ENCODE assay signal across 9 mouse cellular contexts in genomic region chr17:46549193-46549592, GRCm38 (mm10). TPM values are rescaled to one million over a fixed set of nuclear protein-coding genes. Genes with fewer than 3 reads are reported as not detected.
A peak's percentile ranks its signal among the peaks of the same experiment; 100 is the strongest.
DNase-seq lines count a peak whose midpoint lies in the region; ATAC-seq lines count a peak whose summit lies in the region.
"Had no signal": no experiment of that assay in that cellular context is flagged by ENCODE, and none has a peak within 500 bp of the region (broad histone marks: within the 10 kb centered on the region; RNA-seq: fewer than 3 reads in every experiment).

No protein-coding gene starts in this region.

- no peak overlapping the region for H3K4me3 ChIP-seq in hindbrain, embryonic 14.5 days (replicated peaks; ENCODE audit: low read length)
- no peak overlapping the region for H3K4me3 ChIP-seq in hindbrain, embryonic 13.5 days
- H3K4me3 ChIP-seq in limb, embryonic 10.5 days, result no peak overlapping the region
- H3K4me3 ChIP-seq: lung, embryonic 15.5 days had no signal

- ATAC-seq in hindbrain, embryonic 14.5 days (ENCODE audit: low FRiP score), result no peak
- ATAC-seq in hindbrain, embryonic 13.5 days (ENCODE audit: low FRiP score), result no peak
- peak; percentile 50 for ATAC-seq in CD4-positive, CD25-positive, alpha-beta regulatory T cell, adult 4 months
- 0 out of 2 replicates have a peak, but pooled peaks have one; percentile 40 for ATAC-seq in common myeloid progenitor, adult 5-6 weeks (replicated peaks; ENCODE audit: low read depth, poor library complexity, severe bottlenecking)

- 32% methylated on average over 8 of the region's 8 CpGs for WGBS in hindbrain, embryonic 14.5 days
- WGBS in hindbrain, embryonic 13.5 days, result 22% methylated on average over 8 of the region's 8 CpGs
- 25% methylated on average over 8 of the region's 8 CpGs for WGBS in limb, embryonic 10.5 days

- H3K27me3 ChIP-seq in hindbrain, embryonic 14.5 days (ENCODE audit: control insufficient read depth, insufficient read depth, low read length), result peaks cover 7% of the 10 kb centered on the region; the same call in 1 of the 2 replicates
- peaks cover 23% of the 10 kb centered on the region for H3K27me3 ChIP-seq in hindbrain, embryonic 13.5 days
- H3K27me3 ChIP-seq in limb, embryonic 10.5 days (ENCODE audit: low read depth, poor library complexity, severe bottlenecking), result peaks cover 34% of the 10 kb centered on the region

- H3K4me1 ChIP-seq in hindbrain, embryonic 14.5 days (replicated peaks; ENCODE audit: control insufficient read depth, insufficient read depth, low read length), result peaks cover 26% of the 10 kb centered on the region
- H3K4me1 ChIP-seq in hindbrain, embryonic 13.5 days (replicated peaks), result peaks cover 51% of the 10 kb centered on the region
- peaks cover 57% of the 10 kb centered on the region for H3K4me1 ChIP-seq in limb, embryonic 10.5 days

- H3K9ac ChIP-seq in hindbrain, embryonic 14.5 days, result no peak overlapping the region
- no peak overlapping the region for H3K9ac ChIP-seq in hindbrain, embryonic 13.5 days
- H3K9ac ChIP-seq: lung, embryonic 15.5 days had no signal

- H3K4me2 ChIP-seq in hindbrain, embryonic 14.5 days (replicated peaks), result no peak overlapping the region
- no peak overlapping the region for H3K4me2 ChIP-seq in hindbrain, embryonic 13.5 days
- H3K4me2 ChIP-seq: lung, embryonic 15.5 days had no signal

- H3K36me3 ChIP-seq in hindbrain, embryonic 14.5 days (replicated peaks; ENCODE audit: control insufficient read depth, insufficient read depth), result peaks cover 46% of the 10 kb centered on the region
- peaks cover 40% of the 10 kb centered on the region for H3K36me3 ChIP-seq in hindbrain, embryonic 13.5 days
- H3K36me3 ChIP-seq in limb, embryonic 10.5 days, result peaks cover 50% of the 10 kb centered on the region

- no peaks in the 10 kb centered on the region for H3K9me3 ChIP-seq in hindbrain, embryonic 14.5 days (ENCODE audit: control insufficient read depth, low read length)
- H3K9me3 ChIP-seq in hindbrain, embryonic 13.5 days, result no peaks in the 10 kb centered on the region
- no peaks in the 10 kb centered on the region for H3K9me3 ChIP-seq in limb, embryonic 10.5 days (replicated peaks)
- H3K9me3 ChIP-seq: lung, embryonic 15.5 days had no signal

- no peak overlapping the region for H3K27ac ChIP-seq in hindbrain, embryonic 14.5 days
- no peak overlapping the region for H3K27ac ChIP-seq in hindbrain, embryonic 13.5 days
- H3K27ac ChIP-seq in limb, embryonic 10.5 days, result no peak overlapping the region
- H3K27ac ChIP-seq: lung, embryonic 15.5 days had no signal

- DNase-seq in hindbrain, embryonic 14.5 days (ENCODE audit: low spot score), result peak; percentile 66
- peak; percentile 45 for DNase-seq in 3134 (ENCODE audit: extremely low read depth, insufficient read length, low spot score)
- DNase-seq in limb, embryonic 10.5 days (ENCODE audit: low spot score), result peak; percentile 82
- peak; percentile 82 for DNase-seq in retina, embryonic 14.5 days (ENCODE audit: low spot score)
- no peak for DNase-seq in heart, adult 9 months (ENCODE audit: low spot score in 2 of 2)

RNA-seq across cellular contexts. Expression of gene Cul9, which starts 3.0 kb away (rescaled TPM):
- polyA plus RNA-seq in hindbrain, embryonic 14.5 days (2014; fragmentation: Nextera tagmentation; extraction: Ambion mirVana), result 14.6 and 14.7 TPM in 2 replicates
- polyA plus RNA-seq in hindbrain, embryonic 13.5 days (2015; fragmentation: Nextera tagmentation; extraction: Ambion mirVana), result 17.1 and 21.6 TPM in 2 replicates
- polyA plus RNA-seq in CD4-positive, CD25-positive, alpha-beta regulatory T cell, adult 4 months (2017; shearing (Covaris generic)), result 1 to 10 TPM; 4.2 to 5.6 TPM
- total RNA-seq in common myeloid progenitor, adult 5-6 weeks (2017), result 17.3 and 21.2 TPM in 2 replicates
- 2.4 and 5.6 TPM in 2 replicates for polyA plus RNA-seq in limb, embryonic 10.5 days (2016; fragmentation: Nextera tagmentation; extraction: Ambion mirVana)

RNA-seq across cellular contexts. Expression of gene Srf, which starts 6.8 kb away (rescaled TPM):
- 5.2 and 6.5 TPM in 2 replicates for polyA plus RNA-seq in hindbrain, embryonic 14.5 days (2014; fragmentation: Nextera tagmentation; extraction: Ambion mirVana)
- 4.6 and 4.8 TPM in 2 replicates for polyA plus RNA-seq in hindbrain, embryonic 13.5 days (2015; fragmentation: Nextera tagmentation; extraction: Ambion mirVana)
- polyA plus RNA-seq in CD4-positive, CD25-positive, alpha-beta regulatory T cell, adult 4 months (2017; shearing (Covaris generic)), result 1 to 10 TPM; 7.3 to 8.2 TPM
- 32.5 and 35.4 TPM in 2 replicates for total RNA-seq in common myeloid progenitor, adult 5-6 weeks (2017)
- 8.3 and 9.0 TPM in 2 replicates for polyA plus RNA-seq in limb, embryonic 10.5 days (2016; fragmentation: Nextera tagmentation; extraction: Ambion mirVana)

RNA-seq across cellular contexts. Expression of gene Dnph1, which starts 52.7 kb away (rescaled TPM):
- 16.0 and 16.6 TPM in 2 replicates for polyA plus RNA-seq in hindbrain, embryonic 14.5 days (2014; fragmentation: Nextera tagmentation; extraction: Ambion mirVana)
- polyA plus RNA-seq in hindbrain, embryonic 13.5 days (2015; fragmentation: Nextera tagmentation; extraction: Ambion mirVana), result 20.4 and 21.8 TPM in 2 replicates
- 1 to 10 TPM; 6.4 to 6.9 TPM for polyA plus RNA-seq in CD4-positive, CD25-positive, alpha-beta regulatory T cell, adult 4 months (2017; shearing (Covaris generic))
- 13.3 and 14.5 TPM in 2 replicates for total RNA-seq in common myeloid progenitor, adult 5-6 weeks (2017)
- polyA plus RNA-seq in limb, embryonic 10.5 days (2016; fragmentation: Nextera tagmentation; extraction: Ambion mirVana), result 70.1 and 78.6 TPM in 2 replicates

Comparison
In these comparisons a context has a peak if more than half of its experiments do, and no peak if none do; other contexts are left out.
1. ATAC-seq: peak in CD4-positive, CD25-positive, alpha-beta regulatory T cell, adult 4 months (single experiment) and common myeloid progenitor, adult 5-6 weeks (single experiment); none in hindbrain, embryonic 14.5 days (single experiment) and hindbrain, embryonic 13.5 days (single experiment).
2. DNase-seq: peak in hindbrain, embryonic 14.5 days (single experiment), 3134 (single experiment), limb, embryonic 10.5 days (single experiment) and retina, embryonic 14.5 days (single experiment); none in heart, adult 9 months (0 of 2).